Mouse (Mus musculus) 3134 (cell line): ENCODE data around the gene Lefty1.
A peak's percentile ranks its signal among the peaks of the same experiment; 100 is the strongest.
"Not testable (repeated sequence)": the region's sequence is repeated elsewhere in the genome, so short reads cannot be mapped to it uniquely, and the experiment has no call there.

ENCODE experiments used
- DNase-seq: peaks from one replicate; pipeline ENCODE4 v3.0.0-alpha.2; 2011; ENCODE audit warnings: low spot score; ENCODE audit not compliant: insufficient read length; ENCODE audit errors: extremely low read depth

The Lefty1 gene

GRCm38 (mm10) chr1:180934467-180935419 is at the start of gene Lefty1:
Gene Lefty1 (plus strand): TSS chr1:180935022.
- no peak for DNase-seq

GRCm38 (mm10) chr1:180888556-180889042 is 46.2 kb upstream of the Lefty1 start:
- peak; percentile 68 for DNase-seq

GRCm38 (mm10) chr1:180889172-180889571 is 45.6 kb upstream of the Lefty1 start:
- no peak for DNase-seq

DNA sequence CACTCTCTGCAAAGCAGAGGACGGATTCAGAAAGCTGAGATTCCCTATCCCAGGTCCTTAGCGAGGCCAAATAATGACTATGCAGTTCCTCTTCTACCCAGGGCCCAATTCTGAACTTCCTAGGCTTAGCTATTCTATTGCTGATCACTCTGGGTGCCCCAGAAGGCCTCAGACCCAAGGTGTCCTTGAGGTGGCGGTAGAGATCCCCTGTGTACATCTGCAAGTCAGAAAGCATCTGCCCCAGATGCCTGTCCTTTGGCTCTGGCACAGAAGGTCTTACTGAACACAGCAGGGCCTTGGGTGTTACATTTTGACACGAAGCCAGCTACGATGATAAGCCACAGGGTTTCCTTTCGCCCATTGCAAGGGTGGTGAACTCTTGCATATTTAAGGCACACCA is 45.0 kb upstream of the Lefty1 start:
- DNase-seq, result no peak

DNA sequence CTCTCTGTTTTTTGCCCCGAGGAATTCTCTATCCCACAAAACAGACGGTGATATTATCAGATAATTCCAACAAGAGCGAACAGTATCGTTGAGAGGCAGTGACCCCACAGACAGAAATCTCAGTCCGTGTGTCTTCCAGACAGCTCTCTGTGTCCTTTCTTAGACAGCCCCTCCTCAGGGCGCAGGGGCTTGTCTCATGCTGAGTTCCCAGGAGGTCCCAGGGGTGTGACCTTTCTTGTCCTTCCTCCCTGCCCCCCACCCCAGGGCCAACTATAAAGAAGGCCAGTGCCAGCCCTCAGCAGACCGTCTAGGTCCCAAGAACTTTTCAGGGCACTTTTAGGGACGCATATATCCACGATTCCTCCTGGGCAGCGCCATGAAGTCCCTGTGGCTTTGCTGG is 42.0 kb upstream of the Lefty1 start, which contains the start of gene Lefty2:
Lefty2 (plus strand) TSS at position 301 of the 400 bp plus-strand sequence.
- no peak for DNase-seq

DNA sequence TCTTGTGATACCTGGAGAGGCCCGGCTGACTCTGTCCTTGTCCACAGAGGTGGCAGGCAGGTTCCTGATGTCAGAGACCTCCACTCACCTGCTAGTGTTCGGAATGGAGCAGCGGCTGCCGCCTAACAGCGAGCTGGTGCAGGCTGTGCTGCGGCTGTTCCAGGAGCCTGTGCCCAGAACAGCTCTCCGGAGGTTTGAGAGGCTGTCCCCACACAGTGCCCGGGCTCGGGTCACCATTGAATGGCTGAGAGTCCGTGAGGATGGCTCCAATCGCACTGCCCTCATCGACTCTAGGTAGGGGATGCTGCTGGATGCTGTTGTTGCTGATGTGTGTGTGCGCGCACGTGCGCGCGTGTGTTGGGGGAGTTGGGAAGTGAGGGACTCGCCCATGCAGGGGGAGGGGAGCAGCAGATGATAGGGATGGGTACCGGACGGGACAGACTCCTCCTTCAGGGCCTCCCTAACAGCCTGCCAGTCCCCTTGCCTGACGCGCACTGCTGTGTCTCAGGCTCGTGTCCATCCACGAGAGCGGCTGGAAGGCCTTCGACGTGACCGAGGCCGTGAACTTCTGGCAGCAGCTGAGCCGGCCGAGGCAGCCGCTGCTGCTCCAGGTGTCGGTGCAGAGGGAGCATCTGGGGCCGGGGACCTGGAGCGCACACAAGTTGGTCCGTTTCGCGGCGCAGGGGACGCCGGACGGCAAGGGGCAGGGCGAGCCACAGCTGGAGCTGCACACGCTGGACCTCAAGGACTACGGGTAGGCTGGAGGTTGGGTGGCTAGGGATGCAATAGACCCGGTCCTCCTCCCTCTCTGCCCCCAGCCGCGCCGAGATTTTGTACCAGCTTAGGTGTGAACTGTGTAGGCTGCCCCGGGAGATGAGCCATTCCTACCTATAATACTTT is 40.5 kb upstream of the Lefty1 start:
- not testable (repeated sequence) for DNase-seq

GRCm38 (mm10) chr1:180901107-180901506 is 33.7 kb upstream of the Lefty1 start:
- DNase-seq, result peak; percentile 34

- peak; percentile 74 for DNase-seq
These were observed 31.9 kb upstream of the Lefty1 start for GRCm38 (mm10) chr1:180902915-180903314.

DNA sequence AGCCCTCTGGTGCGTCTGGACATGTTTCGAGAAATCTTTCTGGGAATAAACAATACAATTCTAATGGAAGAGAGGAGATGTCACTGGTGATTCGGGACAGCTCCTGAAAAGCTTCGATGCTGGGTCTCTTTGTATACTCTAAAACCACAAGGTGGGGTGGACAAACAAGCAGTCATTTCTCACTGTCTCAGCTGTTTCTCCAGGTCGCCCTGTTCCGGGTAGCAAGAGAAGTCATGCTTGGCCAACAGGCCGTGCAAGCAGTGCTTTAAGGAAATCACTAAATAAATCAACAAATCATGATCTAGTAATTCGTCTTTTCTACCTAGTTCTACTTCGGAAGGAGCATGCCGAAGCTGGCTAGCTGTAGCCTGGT is 31.2 kb upstream of the Lefty1 start:
- DNase-seq, result no peak

DNA sequence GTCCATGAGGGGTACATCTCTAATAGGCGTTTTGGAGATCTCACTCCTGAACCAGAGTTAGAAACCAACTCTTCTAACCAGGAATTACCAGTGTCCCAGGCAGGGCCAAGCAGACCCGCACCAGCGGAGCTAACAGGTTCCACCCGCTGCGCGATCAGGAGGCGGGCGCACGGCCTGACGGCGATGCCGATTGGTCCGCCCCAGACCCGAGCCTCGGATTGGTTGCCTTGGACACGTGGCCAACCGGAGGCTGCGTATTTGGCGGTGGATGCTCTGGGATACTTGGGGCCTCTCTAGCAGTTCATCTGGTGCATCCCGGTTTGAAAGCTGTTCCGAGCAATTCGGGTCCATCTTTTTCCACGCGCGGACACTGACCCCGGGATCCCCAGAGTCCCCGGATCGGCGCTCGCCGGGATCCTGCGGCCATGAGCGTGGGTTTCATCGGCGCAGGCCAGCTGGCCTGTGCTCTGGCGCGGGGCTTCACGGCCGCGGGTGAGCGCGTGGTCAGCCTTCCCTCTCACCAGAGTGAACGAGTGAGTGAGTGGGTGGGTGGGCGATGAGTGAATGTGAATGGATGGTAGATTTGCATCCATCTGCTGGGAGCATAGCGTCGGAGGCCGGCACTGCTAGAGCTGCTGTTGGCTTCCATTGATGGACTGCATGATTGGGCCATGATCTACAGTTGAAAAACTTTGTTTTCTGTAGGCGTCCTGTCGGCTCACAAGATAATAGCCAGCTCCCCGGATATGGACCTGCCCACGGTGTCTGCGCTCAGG is 30.6 kb upstream of the Lefty1 start, which contains the start of gene Pycr2:
Pycr2 (plus strand) TSS at position 255 of the 776 bp plus-strand sequence.
- peak; percentile 99 for DNase-seq

DNA sequence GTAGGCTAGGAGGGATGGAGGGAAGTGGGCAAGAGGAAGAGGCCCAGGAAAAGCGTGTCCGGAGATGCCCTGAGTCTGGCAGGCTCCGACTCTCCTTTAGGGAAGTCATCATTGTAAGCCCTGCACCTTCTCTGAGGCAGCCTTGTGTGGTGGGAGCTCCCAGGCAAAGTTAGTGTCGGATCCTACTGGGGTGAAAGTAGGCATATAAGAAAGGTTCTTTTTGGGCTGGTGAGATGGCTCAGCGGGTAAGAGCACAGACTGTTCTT is 30.1 kb upstream of the Lefty1 start:
- DNase-seq, result no peak

DNA sequence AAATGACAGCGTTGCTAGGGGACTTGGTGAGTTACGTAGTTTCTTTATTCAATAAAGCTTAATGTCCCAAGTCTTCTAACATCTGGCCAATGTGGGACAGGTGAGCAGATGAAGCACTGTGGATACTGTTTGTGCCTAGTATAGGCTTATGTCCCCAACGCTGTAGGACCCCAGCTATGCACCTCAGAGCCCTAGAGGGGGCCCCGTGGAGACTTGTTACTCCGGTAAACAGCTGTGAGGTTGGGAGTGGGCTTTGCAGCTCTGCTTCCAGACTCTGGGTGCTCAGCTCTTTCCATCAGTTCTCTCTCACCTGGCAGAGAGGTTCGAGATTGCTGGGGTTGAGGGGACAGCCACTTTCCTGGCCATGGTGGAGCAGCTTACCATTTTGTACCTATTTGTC is 29.5 kb upstream of the Lefty1 start:
- DNase-seq, result no peak

DNA sequence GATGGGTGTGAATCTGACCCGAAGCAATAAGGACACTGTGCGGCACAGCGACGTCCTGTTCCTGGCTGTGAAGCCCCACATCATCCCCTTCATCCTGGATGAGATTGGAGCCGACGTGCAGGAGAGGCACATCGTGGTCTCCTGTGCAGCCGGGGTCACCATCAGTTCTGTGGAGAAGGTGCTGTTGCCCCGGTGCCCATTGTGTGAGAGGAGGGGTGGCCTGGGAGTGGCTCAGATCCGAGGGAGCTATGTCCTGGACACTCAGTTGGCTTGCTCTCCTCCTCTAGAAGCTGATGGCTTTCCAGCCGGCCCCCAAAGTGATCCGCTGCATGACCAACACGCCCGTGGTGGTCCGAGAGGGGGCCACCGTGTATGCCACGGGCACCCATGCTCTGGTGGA is 28.9 kb upstream of the Lefty1 start:
- DNase-seq, result no peak

GRCm38 (mm10) chr1:180906461-180907147 is 28.2 kb upstream of the Lefty1 start:
- DNase-seq, result no peak

- DNase-seq, result no peak
These were observed 23.7 kb upstream of the Lefty1 start for GRCm38 (mm10) chr1:180911138-180911537.

- no peak for DNase-seq
These were observed 23.1 kb upstream of the Lefty1 start for GRCm38 (mm10) chr1:180911653-180912287.

DNA sequence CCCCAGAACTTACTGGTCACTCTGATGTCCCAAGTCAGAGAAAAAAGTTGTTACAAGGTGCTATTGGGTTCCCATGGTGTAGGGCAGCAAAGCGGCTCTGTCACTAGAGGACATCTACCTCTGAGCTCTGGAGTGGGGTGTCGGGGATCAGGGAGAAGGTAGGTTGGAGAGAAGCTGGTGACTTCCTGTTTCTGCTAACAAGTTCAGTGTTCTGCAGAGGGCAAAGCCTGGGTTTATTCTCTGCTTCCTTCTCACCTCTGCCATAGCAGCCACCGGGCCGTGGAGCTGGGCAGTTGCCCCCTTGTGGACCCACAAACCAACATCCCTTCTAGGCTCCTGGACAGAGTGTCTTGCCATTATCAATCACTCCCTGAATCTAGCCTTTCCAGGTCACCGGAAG is 22.0 kb upstream of the Lefty1 start:
- DNase-seq, result no peak

DNA sequence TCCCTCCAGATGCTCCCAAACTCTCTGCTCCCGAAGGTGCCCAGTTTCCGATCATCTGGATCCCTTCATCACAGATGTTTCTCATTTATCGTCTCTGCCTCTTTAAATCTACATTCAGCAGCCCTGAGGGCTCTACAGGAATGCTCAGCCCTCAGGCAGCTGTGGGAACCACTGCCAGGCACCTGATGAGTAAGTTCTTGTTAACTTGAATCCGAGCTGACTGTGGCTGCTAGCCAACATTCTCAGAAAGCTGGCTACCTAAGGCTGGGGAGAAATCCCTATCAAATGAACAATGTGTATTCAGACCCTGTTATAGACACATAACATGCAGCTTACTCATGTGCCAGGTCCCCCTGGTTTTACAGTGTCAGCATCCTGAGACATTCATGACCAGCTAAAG is 21.0 kb upstream of the Lefty1 start:
- DNase-seq, result peak; percentile 74

GRCm38 (mm10) chr1:180916425-180916824 is 18.4 kb upstream of the Lefty1 start:
- DNase-seq, result peak; percentile 30

GRCm38 (mm10) chr1:180917053-180917452 is 17.8 kb upstream of the Lefty1 start:
- DNase-seq, result peak; percentile 32
